Mouse (Mus musculus) lung, adult 18-20 months (tissue): ENCODE measurements at regions not wholly inside any gene's neighbourhood (a gene's known extent, or its start where the extent isn't known, plus 50 kb on each side); places are given as distances from the start of the nearest gene placed in this dataset.
"Not testable (repeated sequence)": the region's sequence is repeated elsewhere in the genome, so short reads cannot be mapped to it uniquely, and the experiment has no call there.

Source experiments
- DNase-seq, 2 experiments: peaks; one replicate each; pipeline ENCODE4 v3.0.0; 2022; ENCODE audit warnings: mixed read lengths in 2 of 2

DNA sequence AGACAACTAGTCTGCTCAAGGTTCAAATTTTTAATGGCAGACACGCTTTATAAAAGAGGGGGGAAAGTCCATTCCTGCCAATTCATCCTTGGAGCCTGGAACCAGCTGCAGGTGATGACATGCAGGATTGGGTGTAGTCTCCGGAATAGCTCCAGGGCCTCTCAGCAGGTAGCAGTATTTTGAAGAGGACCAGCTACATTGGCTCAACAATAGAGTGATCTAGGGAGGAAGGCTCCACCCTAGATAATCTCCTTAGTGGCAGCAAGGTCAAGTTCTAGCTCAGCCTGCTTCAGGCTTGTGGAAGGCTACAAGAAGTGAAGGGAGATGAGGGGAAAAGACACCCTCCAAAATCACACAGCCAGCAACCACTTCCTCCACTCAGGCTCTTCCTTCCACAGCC, 1405.1 kb downstream of the 4930444P10Rik start:
- DNase-seq = not testable (repeated sequence)

DNA sequence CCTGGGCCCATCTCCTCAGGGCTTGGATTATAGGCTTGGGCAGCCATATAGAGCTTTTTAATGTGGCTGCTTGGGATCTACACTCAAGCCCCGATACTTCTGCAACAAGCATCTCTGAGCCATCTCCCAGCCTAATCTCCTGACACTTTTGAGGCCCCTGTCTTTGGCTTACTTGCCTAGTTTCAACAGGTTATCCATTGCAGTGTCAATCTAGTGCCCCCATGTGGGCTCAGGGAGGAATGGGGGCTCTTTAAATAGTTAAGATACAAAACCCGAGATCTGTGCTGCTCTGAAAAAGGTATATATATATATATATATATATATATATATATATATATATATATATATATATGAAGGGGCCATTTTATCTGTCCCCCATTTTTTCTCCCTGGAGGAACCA, 1407.0 kb downstream of the 4930444P10Rik start:
- DNase-seq = no peak

DNA sequence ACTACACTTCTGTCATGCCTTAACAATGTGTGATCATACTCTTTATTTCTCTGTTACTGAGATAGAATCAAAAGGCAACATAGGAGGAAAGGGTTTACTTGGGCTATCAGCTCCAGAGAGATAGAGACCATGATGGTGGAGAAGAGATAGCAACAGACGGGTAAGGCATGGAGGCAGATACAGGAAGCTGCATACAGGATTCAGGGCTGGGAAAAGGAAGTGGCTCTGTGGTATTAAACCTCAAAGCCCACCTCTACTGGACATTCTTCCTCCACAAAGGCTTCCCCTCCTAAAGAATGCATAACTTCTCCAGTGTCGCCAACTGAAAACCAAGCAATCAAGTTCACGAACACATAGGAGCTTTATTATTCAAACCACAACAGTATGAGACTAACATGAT, 1412.7 kb downstream of the 4930444P10Rik start:
- no peak for DNase-seq

DNA sequence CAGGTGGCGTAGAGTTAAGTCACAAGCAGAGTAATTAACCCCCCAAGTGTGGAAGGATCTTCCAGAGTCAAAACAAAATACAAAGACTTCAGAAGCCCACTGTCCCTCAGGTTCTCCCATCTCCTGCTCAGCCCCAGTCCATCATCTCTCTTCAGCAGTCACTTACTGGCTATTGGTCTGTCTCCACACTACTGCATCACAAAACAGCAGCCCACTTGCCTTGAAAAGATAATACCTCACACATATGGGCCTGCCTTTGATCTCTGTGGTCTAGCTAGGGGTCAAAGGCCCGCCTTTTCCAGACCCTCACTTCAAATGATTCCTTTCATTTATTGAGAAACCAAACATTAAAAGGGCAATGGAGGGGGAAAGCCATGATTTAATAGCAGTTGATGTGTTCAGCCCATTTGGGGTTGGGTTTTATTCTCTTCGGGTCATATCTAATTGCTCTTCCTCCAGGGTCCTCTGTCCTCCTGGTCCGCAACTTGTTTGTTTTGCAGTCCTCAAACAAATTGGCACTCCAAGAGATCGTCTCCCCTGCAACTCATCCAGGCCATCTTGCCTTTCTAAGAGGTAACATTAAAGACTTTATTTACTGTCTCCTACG, 1420.6 kb downstream of the 4930444P10Rik start:
- no peak for DNase-seq

DNA sequence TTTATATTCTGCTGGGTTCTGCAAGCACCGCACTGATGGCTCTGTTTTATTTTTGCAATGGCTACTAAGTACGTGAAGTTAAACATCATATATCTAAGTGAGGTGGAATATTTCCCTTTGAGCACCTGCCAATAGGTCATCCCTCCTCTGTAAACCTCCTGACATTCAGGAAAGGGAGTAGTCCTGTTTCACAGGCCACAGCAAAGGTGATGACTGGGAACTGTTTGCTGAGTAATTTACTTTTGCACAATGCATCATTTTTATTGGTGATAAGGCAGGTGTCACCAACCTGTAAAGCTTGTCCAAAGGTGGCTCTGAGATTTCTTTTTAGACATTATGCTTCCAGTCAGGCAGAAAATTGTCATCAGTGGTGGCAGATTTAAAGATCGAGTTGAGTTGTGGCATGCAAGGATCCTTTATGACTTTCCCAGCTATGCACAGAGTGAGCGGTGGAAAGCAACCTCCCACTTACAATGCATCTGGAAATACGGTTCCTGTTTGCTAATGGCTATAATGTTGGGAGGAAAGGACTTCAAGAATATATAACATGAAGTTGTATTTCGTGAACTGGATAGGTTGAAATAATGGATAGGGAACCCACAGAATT, 1430.3 kb downstream of the 4930444P10Rik start:
- no peak for DNase-seq

DNA sequence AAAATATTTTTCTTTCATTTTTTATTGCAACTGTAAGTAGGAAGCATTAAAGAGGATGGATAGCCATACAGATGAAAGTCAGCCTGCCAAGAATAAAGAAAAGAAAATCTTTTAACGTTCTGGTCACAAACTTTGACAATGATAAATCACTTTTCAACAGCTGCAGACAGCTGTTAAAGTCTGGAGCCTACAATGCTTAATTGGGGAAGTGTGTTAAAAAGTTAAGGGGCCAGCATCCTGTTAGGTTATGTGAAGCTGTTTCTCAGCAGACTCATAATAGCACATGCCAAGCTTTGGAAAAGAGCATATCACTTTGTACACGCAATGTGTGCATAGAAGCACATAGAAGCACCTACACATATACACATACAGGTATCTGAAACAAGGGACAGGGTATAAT, 1431.3 kb downstream of the 4930444P10Rik start:
- DNase-seq = peak in 1 of 2 experiments; percentile 4

DNA sequence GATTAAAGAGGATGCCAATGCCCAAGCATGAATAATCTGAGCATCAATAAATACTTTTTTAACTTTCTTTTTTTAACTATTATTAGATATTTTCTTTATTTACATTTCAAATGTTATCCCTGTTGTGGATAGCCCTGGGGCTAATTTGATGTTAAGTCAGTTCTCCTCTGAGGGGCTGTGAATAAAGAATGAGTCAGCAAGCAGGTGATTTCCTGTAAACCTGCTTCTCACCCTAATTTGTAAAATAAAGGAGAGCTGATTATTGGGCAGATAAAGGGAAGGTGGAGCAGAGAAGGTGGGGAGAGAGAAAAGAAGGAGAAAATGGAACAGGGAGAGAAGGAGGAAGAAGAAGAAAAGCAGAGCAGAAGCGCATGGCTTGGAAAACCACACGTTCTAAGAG, 1442.8 kb downstream of the 4930444P10Rik start:
- DNase-seq = no peak

DNA sequence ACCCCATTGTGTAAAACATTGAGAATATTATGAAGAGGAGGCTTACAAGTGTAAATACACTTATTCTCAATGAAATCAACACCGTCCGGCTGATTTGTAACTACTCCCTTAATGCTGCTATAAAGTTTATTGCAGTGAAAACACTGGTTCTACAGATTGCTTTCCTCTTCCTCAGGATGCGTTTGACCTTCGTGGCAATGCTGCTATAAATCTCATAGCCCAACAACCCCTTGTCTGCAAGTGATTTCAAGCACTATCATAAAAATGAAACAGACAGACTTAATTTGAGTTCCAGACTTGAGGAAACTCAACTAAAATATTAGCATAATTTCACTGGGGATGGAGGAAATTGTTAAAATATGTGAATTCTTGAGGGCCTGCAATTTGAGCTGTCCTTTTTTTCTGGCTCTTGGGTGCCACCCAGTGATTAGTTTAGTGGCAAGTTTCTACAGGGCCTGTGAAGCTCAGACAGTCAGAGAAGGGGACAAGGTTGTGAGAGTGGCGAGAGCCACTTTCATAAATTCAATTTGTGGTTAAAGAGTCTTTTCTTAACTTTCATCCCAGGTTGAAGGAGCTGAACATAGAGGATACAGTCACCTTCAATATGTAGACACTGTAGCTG, 1457.4 kb downstream of the 4930444P10Rik start:
- no peak for DNase-seq

DNA sequence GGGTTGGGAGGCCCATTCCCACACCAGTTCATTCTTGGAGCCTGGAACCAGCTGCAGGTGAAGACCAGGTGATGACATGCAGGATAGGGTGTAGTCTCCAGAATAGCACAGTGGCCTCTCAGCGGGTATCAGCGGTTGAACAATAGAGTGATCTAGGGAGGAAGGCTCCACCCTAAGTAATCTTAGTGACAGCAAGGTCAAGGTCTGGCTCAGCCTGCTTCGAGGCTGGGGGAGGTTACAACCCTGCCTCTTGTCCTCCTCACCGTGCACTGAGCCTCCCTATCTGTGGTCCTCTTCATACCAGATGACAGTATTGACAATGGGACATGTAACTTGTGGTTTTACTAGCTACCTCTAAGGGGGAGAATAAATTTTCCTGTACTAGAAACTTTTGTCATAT, 1461.1 kb downstream of the 4930444P10Rik start:
- no peak for DNase-seq

DNA sequence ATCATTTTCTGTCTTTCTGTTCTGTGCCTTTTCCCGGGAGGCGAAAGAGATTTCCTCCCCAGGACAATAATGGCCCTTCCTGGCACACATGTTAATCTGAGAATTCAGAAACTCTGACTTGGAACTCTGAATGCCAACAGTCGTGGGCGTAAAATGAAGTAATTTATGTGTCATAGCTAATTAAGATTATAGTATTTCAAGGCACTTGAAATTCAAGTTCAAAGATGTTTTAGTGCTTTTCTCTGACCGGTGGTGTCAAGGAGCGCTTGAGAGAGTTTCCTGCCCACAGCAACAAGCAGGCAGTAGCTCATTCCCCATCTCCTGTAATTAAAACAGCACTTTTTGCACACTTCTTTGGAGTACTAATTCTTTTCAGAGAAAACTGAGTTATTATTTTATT, 1465.9 kb downstream of the 4930444P10Rik start:
- no peak for DNase-seq

DNA sequence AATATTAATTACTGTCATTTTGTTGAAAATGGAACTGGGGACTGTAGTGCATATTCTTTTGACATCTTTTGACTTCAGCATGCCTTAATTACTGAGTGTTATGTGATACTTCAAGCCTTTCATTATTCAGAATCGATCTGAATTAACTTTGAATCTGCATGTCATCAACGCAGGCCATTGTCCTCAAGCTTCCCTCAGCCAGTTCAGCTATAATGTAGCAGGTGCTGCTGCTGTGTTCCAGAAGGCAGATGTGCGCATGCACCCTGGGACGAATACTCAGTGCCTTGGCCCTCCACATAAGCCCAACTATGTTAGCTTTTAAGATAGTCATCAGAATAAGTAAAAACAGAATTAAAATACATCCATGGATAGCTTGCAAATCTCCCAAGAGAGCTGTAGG, 1466.4 kb downstream of the 4930444P10Rik start:
- no peak for DNase-seq

DNA sequence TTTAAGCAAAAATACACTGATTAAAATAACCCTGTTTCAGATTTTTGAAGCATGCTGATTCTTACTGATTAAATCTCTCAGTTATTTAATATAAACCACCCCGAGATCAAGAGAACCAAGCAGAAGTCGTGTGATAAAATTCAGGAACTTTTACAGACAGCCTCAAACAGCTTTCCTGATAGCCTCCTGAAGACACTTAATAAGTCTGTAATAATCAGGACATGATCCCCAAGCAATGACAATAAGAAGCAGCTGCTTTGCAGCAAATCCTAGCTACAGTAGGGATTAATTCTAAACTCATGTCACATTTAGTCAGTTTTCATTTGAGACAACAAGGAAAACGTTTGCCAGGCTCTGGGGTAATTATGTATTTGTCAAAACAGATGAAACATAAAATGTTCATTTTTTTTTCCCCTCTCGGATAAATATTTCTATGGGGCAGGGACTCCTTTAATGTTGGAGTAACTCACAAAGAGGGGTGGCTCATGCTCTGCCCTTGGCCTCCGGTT, 1472.1 kb downstream of the 4930444P10Rik start:
- no peak for DNase-seq

DNA sequence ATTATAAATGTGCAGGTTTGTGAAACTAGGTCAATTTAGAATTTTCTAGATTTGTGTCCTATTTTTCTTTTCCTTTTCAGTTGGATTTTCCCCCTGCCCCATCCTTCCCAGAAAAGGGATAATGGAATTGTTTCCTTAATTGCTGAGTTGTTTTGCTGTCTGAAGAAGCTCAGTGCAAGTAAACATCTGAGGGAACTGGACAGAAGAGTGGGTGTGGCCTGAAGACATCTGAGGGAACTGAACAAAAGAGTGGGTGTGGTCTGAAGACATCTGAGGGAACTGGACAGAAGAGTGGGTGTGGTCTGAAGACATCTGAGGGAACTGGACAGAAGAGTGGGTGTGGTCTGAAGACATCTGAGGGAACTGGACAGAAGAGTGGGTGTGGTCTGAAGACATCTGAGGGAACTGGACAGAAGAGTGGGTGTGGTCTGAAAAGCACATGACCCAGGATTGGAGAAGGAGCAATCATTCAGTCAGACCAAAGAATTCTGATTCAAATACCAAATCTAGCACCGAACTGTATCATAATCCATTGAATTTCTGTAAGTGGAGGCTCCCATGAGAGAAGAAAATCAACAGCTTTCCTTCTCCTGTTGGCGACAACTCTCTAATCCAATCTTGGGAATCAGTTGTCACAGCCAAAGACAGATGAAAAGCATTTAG, 1479.8 kb downstream of the 4930444P10Rik start:
- no peak for DNase-seq

DNA sequence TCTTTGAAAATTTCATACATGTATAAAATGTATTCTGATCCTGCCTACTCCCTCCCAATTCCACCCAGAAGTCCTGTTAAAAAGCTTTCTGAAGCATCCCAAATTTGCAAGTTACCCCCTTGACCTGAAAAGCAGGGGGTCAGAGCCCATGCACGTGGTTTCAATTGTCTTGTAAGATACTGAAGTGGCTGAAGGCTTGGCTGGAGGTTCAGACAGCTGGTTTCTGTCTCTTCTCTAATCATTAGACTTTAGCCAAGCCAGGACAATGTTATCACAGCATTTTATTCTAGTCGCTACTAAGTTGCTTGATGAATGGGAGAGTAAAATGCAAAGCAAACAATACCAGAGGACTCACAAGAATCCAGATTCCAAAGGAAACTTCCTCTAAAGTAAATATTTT, 1484.1 kb downstream of the 4930444P10Rik start:
- peak in 1 of 2 experiments; percentile 18 for DNase-seq

DNA sequence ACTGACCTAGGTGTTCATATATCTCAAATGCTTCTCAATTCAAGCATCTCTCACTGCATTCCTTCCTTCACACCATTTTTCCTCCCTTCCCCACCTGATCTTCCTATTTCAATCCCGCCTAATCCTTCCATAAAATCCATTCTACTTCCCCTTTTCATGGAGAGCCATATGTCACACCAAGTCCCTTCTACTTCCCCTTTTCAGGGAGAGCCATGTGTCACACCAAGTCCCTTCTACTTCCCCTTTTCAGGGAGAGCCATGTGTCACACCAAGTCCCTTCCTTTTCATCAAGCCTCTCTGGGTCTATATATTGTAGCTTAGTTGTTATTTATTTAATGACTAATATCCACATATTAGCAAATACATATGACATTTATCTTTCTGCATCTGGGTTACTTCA, 1497.2 kb downstream of the 4930444P10Rik start:
- DNase-seq = peak in 1 of 2 experiments; percentile 15

DNA sequence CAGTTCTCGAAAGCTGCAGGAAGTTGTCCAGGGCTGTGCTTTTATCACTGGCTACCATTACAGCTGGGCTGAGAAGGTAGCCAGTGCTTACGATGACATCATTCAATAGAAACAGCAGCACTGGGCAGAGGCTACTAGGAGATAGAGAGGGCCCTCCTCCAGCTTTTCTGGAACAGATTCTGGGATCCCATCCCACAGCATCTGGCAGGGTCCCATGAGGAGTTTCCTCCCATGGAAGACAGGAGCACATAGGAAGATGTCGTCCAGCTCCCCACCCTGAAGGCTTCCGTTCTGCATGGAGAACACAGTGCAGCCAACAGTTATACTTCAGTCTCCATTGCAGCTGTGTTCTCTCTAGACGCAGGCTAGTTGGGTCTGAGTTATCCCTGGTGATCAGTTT, 1503.2 kb downstream of the 4930444P10Rik start:
- DNase-seq = no peak

DNA sequence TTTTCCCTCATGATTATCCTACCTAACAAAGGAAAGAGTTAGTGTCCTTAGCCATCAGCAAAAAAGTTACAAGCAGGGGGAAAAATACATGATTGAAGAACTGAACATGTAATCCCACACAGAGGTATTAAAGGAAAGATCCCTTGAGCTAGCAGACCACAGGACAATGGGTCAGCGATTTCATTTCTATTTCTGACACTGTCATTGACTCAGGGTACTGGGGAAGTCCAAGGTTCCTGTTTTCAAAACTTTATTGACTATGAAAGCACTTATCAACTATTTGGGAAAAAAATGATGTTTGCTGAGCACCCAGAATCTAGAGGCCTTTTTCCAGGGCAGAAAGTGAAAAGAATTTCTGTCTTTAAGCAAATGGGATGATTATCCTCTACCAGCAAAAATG, 1513.7 kb downstream of the 4930444P10Rik start:
- no peak for DNase-seq

DNA sequence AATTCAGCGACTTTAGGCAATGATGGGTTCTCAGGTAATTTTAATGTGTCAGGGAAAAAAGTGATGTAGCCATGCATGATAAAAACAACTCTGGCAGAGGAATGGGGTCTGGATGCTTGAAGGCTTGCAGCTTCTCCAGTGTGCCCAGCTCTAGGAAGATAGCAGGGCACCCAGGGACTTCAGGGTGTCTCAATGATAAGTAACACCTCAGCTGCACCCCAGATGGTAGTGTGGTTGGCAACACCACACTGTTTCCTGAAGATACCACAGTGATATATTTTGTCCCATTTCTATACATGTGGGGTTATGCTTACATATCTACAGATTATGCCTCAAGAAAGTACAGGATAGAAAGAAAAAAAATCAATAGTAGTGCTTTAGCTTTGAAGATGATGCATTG, 1516.9 kb downstream of the 4930444P10Rik start:
- no peak for DNase-seq

DNA sequence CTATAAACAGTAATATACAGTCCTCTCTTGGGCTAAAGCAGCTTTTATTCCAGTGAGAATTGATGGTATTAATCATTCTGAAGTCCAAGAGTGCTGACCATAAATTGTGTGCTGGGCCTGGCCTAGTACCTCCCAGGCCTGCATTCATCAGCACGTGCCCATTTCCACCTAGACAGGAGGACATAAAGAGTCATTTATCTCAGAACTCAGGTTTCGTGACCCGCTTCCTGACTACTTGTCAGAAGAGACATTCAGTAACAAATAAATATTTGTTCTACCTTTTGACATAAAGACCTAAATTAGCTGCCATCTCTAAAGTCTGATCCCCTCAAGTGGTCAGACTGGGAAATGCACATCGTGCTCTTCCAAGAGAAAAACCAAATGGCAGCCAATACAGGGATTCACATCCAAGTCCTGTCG, 1522.6 kb downstream of the 4930444P10Rik start:
- DNase-seq = peak in 1 of 2 experiments; percentile 3

DNA sequence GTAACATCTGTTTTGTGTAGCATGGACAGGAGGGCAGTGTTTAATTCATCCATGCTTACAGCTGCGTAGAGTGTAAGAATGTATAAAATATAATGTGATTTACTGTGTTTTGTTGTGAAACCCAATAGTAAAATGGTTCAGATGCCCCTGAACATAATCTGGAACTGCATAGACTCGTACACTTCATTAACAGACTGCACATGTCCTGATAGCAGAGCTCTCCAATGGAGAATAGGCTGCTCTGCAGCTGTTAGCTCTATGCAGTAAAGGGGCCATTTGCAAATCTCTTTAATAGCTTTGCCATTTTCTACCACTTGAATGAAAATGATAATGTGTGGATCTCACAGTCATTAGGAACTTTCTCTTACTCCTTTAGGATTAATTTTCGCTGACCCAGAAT, 1523.0 kb downstream of the 4930444P10Rik start:
- no peak for DNase-seq

DNA sequence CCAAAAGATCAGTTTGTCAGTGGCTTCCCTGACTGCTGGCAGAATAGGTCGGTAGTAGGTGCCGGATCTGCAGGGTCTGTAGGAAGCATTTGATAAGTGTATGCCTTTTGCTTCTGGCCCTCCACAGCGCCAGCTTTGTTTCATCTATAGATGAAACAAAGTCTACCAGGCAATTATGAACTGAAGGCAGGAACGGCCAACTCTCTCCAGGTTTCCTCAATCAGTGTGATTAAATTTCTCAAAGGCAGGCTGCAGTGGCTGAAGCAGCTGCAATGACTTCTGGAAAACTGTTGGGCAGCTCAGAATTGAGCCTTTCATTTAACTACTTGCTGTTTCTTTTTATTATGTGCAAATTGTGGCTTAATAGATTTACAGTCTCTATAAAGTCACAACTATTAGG, 1526.1 kb downstream of the 4930444P10Rik start:
- no peak for DNase-seq

DNA sequence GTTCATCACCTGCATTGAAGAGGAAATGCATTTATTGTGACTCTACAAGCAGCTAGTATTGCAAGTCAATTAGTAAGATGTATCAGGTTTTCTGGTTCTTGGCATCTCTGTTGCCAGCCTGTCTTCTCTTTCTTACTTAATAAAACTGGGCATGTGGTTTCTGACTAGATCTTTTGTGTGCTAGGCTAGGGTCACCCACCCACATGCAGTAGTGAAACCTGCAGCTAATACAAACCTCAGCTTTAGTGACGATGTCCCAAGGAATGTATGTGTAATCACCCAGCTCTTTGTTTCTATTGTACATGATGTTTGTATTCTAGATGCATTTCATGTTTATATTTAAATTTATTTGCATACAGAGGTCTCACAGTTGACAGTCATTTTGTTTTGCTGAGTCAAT, 1526.7 kb downstream of the 4930444P10Rik start:
- DNase-seq = no peak
